Mouse (Mus musculus) brain, embryonic 14.5 days (tissue): ENCODE measurements at regions not wholly inside any gene's neighbourhood (a gene's known extent, or its start where the extent isn't known, plus 50 kb on each side); places are given as distances from the start of the nearest gene placed in this dataset.

Source experiments
- CTCF ChIP-seq: fragments of 200-500 bp; IDR thresholded peaks from 2 replicates; pipeline ENCODE4 v1.5.1; 2012; ENCODE audit warnings: inconsistent platforms, mild to moderate bottlenecking, moderate library complexity, borderline replicate concordance; ENCODE audit not compliant: insufficient read depth, insufficient read length; ENCODE audit errors: extremely low read depth
- POLR2A ChIP-seq: fragments of 200-500 bp; IDR thresholded peaks from 2 replicates; pipeline ENCODE4 v1.6.1; 2012; ENCODE audit warnings: mild to moderate bottlenecking, inconsistent platforms, borderline replicate concordance; ENCODE audit not compliant: poor library complexity, insufficient read depth, insufficient read length, severe bottlenecking; ENCODE audit errors: extremely low read depth

DNA sequence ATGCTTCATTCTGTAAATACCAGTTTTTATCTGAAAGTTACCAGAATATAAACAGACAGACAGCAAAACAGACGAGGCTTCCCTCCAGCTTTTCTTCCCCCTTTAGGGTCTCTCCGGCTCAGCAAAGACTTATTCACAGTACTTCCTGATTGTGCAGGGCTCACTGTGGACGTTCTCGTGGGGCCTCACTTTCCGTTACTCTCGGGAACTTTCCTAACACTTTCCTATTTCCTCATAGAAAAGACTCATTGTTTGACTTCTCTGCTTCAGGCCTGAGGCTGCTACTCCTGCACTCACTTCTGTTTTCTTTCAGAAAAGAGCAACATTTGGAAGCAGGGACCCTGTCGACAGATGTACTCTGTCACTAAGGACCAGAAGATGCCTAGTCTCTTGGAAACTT, 197.4 kb downstream of the Tgfb2 start:
- TF ChIP-seq POLR2A (no peak), CTCF (no peak)
